Mouse (Mus musculus) urinary bladder, postnatal 10 days (tissue): ENCODE results near the gene Rora.

Source experiments
- DNase-seq: peaks from one replicate; pipeline ENCODE4 v3.0.0; 2022; ENCODE audit warnings: low spot score

Rora gene

DNA sequence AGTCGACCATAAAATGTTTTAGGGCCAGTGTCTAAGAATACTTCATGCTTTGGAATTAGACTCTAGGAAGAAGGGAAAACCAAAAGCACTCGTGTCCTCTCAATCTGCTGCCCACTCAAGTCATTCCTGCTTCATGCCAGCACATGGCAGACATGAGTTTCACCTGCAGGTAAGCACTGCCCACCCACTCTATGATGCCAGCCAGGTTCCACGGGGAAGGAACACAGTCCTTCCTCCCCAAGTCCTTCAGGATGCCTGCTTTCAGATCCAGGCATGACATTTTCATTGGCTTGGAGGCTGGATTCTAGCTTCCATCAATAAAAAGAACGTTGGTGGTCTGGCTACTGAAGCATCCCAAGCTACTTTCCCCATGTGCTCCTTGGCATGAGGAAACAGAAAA, 166.4 kb downstream of the Rora start:
- no peak for DNase-seq

DNA sequence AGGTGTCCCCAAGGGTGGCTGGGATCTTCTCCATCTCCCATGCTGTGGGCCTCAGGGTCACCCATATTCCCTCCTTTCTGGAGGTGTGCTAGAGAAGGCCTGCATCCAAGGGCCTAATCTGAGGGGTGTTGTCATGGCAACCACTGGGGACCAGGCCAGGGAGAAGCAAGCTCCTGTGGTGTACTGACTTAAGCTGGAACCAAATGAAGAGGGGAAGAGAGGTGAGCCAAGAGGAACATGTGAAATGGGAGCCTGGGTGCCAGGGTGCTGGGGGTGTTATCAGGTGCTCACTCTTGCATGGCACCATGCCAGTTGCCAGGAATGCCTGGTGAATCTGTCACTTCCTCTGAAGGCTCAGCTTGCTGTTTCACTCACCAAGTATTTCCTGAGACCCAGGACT, 166.9 kb downstream of the Rora start:
- no peak for DNase-seq

DNA sequence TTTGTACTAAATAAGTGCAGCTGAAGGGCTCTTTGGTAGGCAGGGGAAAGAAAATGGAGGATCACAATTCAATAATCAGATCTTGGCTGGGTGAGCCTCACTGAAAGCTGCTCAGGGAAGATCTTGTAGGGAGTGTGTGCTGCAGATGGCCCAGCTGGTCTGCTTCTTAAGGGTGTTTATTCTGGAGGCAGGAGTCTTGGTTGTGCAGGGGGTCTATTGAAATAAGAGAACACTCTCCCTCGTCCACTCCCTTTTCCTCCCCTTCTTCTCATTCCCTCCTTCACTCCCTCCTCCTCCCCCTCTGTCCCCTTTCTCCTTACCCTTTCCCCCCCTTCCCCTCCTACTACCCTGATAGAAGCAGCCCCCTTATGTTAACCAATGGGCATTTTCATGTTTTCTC, 167.8 kb downstream of the Rora start:
- DNase-seq, result no peak

DNA sequence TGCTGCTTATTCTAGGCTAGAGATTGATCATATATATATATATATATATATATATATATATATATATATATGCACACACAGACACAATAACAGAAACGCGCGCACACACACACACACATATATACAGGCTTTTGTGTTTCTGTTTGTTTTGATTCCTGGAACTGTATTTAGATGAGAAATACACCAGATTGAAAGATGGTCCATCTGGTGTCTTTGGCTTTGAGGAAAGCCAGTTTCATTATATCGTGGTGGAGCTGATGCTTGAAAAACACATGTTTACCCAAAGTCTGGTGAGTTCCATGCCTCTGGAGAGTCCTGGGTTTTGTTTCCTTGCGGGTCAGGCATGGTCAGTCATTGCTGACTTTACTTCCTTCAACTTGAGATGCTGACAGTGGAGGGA, 169.7 kb downstream of the Rora start:
- no peak for DNase-seq

DNA sequence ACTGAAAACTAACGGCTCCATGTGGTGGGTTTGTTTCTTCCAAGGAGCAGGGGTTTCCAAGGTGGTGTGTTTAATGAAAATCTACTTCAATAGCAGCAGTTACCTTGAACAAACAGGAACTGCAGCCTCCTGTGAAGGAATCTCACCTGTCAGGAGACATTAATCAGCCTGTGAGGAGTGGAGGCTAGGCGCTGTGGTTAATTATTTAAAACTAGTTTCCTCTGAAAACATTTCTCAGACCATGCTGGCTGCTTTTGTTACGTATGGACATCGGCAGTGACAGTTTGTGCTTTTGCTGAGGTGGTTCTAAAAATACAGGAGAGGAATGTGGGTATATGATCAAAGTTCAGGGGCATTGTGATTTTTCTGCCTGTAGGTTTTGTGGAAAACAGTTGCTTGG, 171.5 kb downstream of the Rora start:
- DNase-seq, result no peak

DNA sequence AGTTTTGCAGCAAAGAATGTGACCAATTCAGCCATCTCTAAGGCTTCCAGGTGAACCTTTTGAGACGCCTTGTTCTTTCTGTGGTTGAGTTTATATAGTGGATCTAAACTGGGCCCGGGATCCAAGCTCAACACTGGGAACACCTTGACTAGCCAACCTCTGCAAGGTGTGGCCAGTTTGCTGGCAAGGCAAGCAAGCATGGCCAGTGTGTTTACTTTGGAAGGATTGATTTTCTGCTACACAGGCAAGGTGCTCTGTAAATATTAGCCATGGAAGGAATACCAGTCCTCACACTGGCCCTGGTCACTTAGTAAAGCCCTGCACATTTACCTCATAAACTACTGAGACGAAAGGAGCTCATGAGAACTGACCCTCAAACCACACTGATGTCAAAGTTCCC, 172.3 kb downstream of the Rora start:
- no peak for DNase-seq

DNA sequence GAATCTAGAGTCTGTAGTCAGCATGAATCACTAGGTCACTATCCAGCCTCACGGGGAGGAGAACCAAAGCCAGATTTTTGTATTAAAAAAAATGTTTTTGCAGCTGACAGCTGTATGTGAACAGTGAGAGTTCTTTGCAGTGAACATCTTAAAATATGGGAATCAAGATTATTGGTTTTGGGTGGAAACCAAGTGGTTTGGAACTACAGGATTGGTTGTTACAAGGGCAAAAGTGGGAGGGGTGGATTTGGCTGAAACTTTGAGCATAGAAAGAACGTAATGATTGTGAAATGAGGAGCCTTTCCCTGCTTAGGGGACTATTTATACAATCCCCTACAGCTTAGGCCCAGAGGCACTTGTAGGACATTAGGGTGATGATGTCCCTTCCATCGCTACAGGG, 173.9 kb downstream of the Rora start:
- DNase-seq, result no peak

DNA sequence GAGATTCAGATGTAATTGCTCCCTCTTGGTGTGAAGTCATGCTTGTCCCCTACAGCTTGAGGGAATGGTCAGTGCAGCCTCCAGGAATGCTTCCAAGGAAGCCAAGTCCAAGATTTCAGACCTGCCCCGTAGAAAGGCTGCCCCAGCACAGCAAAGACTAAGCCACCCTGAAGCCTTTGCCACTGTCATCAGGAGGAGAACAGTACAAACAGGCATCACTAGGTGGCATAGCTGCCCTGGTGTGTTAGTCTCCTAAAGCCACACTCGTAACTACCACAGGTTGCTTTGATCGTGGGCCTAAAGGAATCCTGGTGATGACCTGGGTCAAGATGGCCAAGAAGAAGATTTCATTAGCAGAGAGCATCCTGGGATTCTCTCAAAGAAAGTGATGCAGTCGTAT, 176.3 kb downstream of the Rora start:
- DNase-seq, result no peak

DNA sequence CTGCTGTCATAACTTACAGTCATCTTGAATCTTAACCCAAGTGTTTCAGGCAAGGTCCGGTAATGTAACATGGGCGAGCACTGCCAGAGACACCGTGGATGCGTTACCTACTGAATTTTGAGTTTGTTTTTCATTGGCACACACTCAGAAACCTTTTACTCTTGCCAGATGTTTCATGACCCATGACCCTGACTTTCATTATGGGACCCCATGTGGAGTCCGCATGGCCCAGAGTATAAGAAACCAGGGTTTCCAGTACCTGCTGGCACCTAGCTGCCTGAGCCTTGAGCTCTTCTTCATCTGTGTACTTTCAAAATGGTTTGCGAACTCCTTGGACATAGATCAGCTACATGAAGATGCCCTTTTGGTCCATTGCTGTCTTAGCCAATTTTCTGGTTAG, 179.7 kb downstream of the Rora start:
- DNase-seq, result no peak

DNA sequence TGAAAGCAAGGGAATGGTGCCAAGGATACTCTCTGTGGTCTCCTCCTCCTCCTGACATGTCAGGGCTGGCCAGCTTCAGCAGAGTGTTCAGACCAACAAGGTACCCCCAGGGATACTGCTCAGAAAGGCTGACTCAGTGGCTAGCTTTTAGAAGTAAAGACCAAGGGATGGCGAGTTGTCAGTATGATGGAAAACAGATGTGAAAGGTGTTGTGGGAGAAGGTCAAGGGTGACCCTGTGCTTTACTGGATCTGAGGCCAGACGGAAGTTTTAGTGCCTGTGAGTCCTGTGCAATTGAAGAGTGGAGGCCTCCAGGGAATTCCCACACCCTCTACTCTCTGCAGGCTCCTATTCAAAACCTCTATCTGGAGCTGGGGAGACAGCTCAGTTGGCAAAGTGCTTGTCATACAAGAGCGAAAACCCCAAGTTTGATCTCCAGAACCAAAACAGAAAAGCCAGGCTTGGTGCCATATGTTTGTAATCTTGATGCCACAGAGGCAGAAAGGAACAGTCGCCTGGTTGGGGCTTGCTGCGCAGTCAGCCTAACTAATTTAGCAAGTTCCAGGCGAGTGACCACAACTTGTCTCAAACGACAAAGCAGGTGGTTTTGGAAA, 181.6 kb downstream of the Rora start:
- no peak for DNase-seq

DNA sequence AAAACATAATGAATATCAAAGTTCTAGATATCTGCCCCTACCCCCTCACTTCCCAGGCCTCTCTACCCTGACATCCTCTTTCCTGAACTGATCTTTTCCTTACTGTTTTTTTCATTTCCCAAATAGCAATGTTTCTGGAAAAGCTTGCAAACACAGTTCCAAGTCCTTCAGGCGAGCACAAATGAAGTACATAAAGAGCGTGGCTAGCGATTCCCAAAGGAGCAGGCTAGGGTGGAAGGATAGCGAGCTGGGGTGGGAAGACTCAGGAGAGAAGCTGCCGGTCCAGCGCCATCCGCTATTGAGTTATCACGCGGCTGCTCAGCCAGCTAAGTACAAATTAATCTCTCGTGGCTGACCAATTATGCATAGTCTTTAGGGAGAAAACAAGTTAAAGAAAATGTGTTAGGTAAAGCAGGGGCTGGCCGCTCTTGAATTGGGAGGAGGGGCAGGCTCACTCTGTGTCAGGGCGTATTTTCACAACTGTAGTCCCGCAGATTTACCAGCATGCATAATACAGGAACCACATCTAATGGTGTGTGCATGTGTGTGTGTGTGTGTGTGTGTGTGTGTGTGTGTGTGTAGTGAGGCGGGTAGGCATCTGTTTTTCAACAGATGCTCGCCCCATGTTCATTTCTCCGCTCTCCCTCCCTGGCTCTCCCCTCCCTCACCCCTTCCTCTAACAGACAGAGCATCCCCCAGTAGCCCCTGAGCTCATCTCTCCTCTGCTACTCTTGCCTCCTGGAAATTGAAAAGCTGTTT, 188.7 kb downstream of the Rora start:
- DNase-seq, result no peak

DNA sequence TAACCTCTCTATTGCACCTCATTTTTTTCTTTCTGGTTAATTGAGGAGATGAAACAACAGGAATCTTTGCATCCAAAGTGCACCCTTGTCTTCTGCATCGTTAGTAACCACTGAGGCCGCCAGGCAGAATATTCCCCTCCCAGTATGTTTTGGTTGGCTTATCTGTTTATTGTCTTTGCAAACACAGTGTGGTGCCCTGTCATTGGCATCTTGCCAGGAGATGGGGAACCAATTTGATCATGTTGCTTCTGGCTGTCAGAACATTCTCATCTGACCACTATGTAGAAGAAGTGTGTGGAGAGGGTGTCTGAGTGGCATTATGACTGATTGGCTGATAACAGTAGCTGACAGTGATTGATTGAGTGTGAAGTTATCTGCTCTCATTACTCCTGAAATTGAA, 192.0 kb downstream of the Rora start:
- DNase-seq, result no peak

DNA sequence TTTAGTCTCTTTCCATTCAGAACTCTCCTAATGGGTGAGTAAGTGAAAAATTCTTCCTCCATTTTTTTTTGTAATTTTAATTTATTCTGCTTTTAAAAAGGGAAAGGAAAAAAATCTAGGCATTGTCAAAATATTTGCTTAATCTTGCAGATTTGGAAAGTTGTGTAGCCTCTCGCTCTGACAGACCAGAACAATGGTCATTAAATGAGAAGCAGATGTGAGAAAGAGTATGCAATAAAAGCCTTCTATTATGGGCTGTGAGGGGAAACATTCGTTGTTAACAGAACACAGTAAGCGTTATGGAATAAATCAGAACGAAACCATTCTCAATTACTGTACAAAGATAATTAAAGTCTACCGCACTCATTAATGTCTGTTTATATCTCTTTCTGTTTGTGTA, 196.7 kb downstream of the Rora start:
- DNase-seq, result no peak

DNA sequence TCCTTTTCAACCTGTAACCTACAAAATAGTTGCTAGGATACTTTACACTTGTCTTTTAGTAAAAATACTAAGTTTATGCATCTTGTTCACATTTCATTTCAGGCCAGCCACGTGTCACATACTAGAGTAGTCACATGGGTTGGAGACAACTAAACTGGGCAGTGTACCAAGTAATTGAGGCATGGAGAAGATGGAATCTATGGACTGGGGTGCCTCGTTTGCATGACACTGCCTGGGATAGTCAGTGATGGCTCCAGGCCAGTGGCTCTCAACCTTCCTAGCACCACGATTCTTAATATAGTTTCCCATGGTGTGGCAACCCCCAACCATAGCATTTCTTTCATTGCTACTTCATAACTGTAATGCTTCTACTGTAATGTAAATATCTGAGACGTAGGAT, 198.6 kb downstream of the Rora start:
- DNase-seq, result no peak

DNA sequence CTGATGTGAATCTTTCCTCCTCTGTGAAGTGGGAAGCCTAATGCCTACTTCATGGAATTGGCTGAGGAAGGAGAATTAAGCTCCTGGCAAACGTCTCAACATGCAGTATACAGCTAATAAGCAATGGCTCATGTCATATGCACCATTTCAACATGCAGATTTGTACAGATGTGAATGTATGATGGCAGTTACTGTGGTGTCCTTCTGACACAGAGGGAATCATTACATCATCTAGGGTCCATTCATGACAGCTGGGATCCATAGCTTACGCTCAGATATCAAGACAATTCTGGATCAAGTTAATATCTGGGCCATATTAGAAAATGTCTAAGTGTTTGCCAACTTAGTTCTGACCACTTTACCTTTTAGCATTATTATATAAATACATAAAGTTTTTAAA, 199.3 kb downstream of the Rora start:
- DNase-seq, result no peak

DNA sequence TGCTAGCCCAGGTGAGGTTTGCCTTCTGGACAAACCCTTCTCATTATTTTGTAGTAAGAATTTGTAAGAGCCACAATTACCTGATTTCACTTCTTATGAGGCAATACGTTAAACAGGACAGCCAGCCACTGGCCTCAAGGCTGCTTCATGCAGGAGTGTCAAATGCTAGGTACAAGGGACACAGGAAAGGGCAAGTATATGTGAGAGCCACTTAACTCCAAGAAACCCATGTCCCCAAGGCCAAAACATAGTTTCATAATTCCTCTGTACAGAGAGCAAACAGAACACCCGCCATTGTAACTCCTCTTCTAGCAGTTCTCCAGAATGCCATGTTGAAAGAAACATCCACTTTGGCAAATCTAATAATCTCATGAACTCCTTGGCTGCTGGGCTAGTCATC, 205.9 kb downstream of the Rora start:
- DNase-seq, result no peak

DNA sequence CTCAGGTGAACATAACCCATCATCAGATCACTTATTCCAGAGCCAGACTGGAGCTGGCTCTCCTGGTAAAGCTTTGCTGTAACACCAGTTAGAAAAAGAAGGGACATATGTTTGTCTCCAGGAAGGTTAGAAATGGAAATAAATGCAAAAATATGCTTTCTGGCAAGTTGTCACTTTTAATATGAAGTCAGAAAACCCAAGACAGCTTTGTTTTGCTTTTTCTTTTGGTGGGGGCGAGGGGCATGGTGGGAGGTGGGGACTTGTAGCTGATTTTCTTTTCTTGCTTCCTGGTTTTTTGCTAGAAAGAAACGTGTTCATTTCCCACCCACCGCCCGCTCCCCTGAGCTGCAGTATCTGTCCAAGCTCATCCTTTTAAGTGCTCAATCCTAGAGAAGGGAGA, 212.7 kb downstream of the Rora start:
- DNase-seq, result no peak

DNA sequence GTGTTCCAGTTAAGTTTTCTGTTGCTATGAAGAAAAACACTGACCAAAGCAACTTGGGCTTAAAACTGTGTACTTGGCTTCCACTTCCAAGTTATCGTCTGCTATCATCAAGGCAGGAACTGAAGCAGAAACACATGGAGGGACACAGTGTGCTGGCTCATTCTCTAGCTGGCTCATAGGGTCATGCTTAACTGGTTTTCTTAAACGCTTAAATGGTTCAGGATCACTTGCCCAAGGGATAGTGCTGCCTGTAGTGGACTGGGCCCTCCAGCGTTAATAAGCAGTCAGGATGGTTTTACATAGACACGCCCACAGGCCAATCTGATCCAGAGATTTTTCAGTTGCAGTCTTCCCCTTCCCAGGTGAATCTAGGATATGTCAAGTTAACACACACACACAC, 220.3 kb downstream of the Rora start:
- DNase-seq, result no peak

DNA sequence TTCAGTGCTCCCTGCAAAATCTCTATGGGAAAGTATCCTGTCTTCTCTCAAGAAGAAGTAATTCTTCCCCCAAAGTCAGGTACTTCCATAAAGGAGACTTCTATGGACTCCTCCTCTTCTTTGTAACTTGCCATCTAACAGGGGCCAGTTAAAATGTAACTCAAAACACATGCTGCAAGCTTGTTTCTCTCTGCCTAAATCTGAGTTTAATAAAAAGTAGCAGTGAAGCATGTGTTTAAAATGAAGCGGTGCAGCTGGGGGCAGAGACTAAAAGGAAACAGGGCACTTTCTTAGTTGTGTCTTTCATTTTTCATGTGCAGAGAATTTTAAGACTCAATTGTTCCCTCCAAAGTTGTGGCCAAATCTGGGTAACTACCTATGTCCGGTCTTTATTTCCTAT, 221.0 kb downstream of the Rora start:
- no peak for DNase-seq

DNA sequence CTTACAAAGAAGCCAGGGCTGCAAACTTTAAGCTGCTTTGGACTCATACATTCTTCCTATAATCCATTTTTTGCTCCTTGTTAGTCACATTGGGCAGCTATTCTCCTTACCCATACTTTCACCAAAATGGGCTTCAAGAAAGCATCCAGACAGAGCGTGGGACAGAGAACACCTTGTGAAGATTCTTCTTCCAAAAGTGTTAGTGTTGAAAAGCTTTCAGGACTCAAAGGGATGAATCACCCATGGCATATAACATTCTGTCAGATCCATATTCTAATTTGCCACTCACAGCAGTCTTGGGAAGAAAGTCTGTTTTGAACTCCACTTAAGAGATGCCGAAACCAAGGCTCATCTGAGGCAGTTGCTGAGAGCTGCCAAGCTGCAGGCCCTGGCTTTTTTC, 222.2 kb downstream of the Rora start:
- DNase-seq, result no peak

DNA sequence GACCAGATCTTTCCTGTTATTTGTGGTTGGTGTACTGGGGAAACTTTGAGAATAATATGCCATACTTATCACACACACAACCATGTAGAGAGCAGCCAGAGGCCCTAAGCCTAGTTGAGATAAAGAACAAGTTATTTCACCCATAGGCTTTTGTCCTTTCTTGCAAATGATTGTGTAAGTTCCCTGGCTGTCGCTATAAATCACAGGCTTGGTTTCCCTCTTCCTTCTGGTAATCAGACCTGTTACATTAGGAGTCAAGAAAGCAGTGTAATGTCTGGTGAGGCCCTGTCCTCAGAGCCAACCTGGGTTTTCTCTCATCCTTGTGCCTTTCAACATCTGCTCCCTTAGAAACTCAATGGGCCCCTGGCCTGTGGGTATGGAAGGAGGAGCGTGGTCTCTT, 222.7 kb downstream of the Rora start:
- DNase-seq, result no peak

DNA sequence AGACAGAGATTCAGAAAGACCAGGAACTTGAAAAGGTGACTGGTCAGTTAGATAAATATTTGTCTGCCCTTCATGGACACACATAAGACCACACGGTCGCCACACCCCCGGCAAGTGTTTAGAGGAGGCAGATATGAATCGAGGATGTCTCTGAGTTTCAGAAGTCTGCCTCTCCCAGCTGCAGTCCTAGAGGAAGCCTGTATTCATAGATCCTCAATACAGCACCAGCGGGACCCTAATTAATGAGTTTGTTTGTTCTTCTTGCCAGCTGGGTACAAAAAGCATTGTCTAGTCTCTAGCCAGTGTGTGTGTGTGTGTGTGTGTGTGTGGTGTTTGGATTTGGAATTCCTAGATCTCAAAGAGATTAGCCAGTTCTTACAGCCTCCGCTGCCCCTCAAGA, 228.3 kb downstream of the Rora start:
- no peak for DNase-seq

DNA sequence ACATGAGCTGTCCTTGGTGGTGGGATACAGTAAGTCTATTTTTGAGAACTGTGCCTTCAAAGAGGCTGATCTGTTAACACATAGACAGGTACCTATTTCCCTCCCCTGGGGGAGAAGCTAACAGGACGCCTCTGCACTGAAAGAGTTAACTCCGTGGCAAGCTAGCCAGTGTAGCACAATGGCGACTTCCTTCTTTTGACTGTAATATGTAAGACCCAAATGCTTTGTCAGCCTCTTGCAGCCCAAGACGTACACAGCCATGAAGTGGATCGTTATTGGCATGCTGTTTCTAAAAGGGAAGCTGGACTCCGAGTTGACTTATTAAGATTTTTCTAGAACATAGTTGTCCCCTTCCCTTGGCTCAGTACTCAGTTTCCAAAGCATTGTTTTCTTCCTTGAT, 229.4 kb downstream of the Rora start:
- no peak for DNase-seq

DNA sequence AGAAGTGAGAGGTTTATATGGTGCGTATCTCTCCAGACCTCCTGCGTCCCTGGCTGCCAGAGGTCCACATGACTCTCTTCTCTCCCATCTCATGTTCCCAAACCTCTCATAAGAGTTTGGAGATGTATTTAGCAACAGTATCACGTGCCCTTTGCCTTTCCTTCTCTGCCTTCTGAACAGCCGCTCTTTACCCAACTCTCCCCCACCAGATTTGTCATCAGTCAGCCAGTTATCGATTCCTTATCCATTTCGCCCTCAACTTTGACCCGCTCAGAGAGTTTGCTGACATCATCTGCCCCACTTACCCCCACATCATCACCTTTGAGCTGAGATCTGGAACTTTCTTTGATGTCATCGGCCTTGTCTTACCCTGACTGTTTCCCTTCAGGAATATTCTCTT, 230.1 kb downstream of the Rora start:
- DNase-seq, result no peak
